Mouse (Mus musculus) midbrain, embryonic 15.5 days (tissue): ENCODE results near the gene Fam24a. TPM values are rescaled to one million over a fixed set of nuclear protein-coding genes. Genes with fewer than 3 reads are reported as not detected.

ENCODE experiments used
- ATAC-seq: fragments of 200-750 bp; cut with Nextera tagmentation; replicated peaks from 2 replicates; pipeline ENCODE4 v1.8.0; 2017; ENCODE audit warnings: moderate TSS enrichment
- H3K27ac ChIP-seq: fragments of 300-500 bp; sonication (generic); 2 replicates; pipeline ENCODE4 v1.5.1; 2015; ENCODE audit warnings: mild to moderate bottlenecking, inconsistent platforms
- H3K27me3 ChIP-seq: fragments of 300-500 bp; sonication (generic); replicated peaks from 2 replicates; pipeline ENCODE4 v1.6.1; 2015; ENCODE audit warnings: inconsistent platforms
- H3K36me3 ChIP-seq: fragments of 300-500 bp; sonication (generic); replicated peaks from 2 replicates; pipeline ENCODE4 v1.6.1; 2015; ENCODE audit warnings: inconsistent platforms
- H3K4me1 ChIP-seq: fragments of 300-500 bp; sonication (generic); 2 replicates; pipeline ENCODE4 v1.6.1; 2015; ENCODE audit warnings: inconsistent platforms
- H3K4me2 ChIP-seq: fragments of 300-500 bp; sonication (generic); 2 replicates; pipeline ENCODE4 v1.6.1; 2015; ENCODE audit warnings: inconsistent platforms, mild to moderate bottlenecking, moderate library complexity
- H3K4me3 ChIP-seq: fragments of 300-500 bp; sonication (generic); 2 replicates; pipeline ENCODE4 v1.5.1; 2015; ENCODE audit warnings: mild to moderate bottlenecking, inconsistent platforms
- H3K9ac ChIP-seq: fragments of 300-500 bp; sonication (generic); 2 replicates; pipeline ENCODE4 v1.6.1; 2015; ENCODE audit warnings: mild to moderate bottlenecking, inconsistent platforms
- H3K9me3 ChIP-seq: fragments of 300-500 bp; sonication (generic); 2 replicates; pipeline ENCODE4 v1.6.1; 2016; ENCODE audit warnings: inconsistent platforms
- WGBS: fragments of 180-500 bp; shearing (Covaris S2); methylation state at CpG from one replicate; pipeline ENCODE4 v1.1.7; 2015; ENCODE audit warnings: mixed read lengths; 5-methylcytosine and 5-hydroxymethylcytosine counted together
- polyA plus RNA-seq: library from polyadenylated mRNA; unstranded; fragments of >200 nt; fragmentation: Nextera tagmentation; extraction: Ambion mirVana; gene quantifications from 2 replicates; pipeline ENCODE4 v1.2.1, GENCODE M21; 2015

The Fam24a gene
- not detected in 2 replicates for polyA plus RNA-seq

- H3K9ac ChIP-seq = no peak within 1 kb of the TSS
- no peaks in the 10 kb centered on the region for H3K9me3 ChIP-seq
- H3K27ac ChIP-seq = no peak within 1 kb of the TSS
- H3K27me3 ChIP-seq = no peaks in the 10 kb centered on the region
- H3K4me3 ChIP-seq = no peak within 1 kb of the TSS
- no peaks in the 10 kb centered on the region for H3K36me3 ChIP-seq
- ATAC-seq = no peak
- 41% methylated on average over 1 of the region's 1 CpGs for WGBS
- H3K4me2 ChIP-seq = no peak within 1 kb of the TSS
- H3K4me1 ChIP-seq = no peaks in the 10 kb centered on the region
These were observed at the start of gene Fam24a for GRCm38 (mm10) chr7:131333564-131333963. Gene Fam24a (plus strand): TSS chr7:131333864.

DNA sequence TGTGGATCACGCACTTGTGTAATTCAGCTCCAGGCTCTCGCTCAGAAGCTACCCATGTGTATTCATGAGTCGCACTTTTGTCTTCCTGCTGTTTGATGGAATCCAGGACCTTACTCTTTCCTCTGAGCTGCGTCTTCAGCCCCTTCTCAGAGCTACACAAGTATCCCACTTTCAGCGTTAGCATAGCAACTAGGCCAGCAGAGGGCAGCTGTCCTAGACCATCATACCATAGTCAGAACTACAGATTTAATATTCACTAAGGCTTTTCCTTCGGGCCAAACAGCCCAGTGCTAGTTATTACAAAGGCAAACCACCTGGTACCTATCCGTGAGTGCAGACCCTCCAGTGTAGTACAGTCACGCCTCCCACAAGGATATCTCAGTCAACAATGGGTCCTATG lies 36.5 kb upstream of the Fam24a start:
- Histone ChIP-seq H3K9ac (no peak overlapping the region), H3K36me3 (no peaks in the 10 kb centered on the region), H3K4me1 (no peaks in the 10 kb centered on the region), H3K4me2 (no peak overlapping the region), H3K27ac (no peak overlapping the region), H3K27me3 (no peaks in the 10 kb centered on the region), H3K9me3 (no peaks in the 10 kb centered on the region), H3K4me3 (no peak overlapping the region)
- 79% methylated on average over 8 of the region's 8 CpGs for WGBS
- ATAC-seq = no peak

DNA sequence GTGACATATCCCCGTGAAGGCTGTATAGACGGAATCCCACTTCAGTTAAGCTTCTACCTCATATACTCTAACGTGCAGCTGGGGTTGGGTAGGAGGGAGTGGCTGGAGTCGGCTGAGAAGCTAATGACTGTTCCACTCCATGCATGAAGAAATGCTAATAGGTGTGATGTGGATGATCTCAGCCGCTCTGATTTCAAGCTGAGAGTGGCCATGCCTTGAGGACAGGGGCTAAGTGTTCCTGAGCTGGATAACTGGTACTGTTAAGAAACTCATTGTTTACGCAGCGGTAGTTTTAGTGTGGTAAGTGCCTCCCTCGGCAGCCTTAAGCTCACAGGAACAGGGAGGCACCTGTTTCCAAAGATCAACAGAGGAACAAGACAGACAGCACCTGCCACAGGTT lies 30.3 kb upstream of the Fam24a start:
- H3K4me1 ChIP-seq = no peaks in the 10 kb centered on the region
- H3K4me2 ChIP-seq = no peak overlapping the region
- H3K27ac ChIP-seq = no peak overlapping the region
- WGBS = 85% methylated on average over 8 of the region's 8 CpGs
- H3K36me3 ChIP-seq = no peaks in the 10 kb centered on the region
- no peak for ATAC-seq
- no peak overlapping the region for H3K4me3 ChIP-seq
- H3K27me3 ChIP-seq = no peaks in the 10 kb centered on the region
- no peaks in the 10 kb centered on the region for H3K9me3 ChIP-seq
- H3K9ac ChIP-seq = no peak overlapping the region

GRCm38 (mm10) chr7:131306733-131307132 lies 26.9 kb upstream of the Fam24a start:
- Histone ChIP-seq H3K9me3 (no peaks in the 10 kb centered on the region), H3K9ac (no peak overlapping the region), H3K4me3 (no peak overlapping the region), H3K27me3 (no peaks in the 10 kb centered on the region), H3K36me3 (no peaks in the 10 kb centered on the region), H3K27ac (no peak overlapping the region), H3K4me1 (no peaks in the 10 kb centered on the region), H3K4me2 (no peak overlapping the region)
- no peak for ATAC-seq
- WGBS = 79% methylated on average over 5 of the region's 5 CpGs

DNA sequence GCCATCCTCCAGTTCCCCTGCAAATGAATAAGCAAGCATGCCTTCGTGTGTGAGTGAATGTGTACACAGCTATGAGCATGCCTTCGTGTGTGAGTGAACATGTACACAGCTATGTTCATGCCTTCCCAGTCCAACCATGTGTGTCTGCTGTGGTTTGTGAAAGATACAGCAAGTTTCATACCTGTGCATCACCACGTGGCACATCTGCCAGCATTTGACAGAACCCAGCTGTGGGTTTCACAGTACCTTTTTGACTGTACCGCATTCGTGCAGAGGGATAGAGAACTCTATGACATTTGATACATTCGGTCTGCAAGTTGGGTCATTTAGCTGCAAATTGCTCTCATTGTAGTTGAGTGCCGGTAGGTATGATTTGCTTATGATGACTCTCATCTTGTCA lies 19.2 kb upstream of the Fam24a start:
- no peak overlapping the region for H3K4me2 ChIP-seq
- H3K27me3 ChIP-seq = no peaks in the 10 kb centered on the region
- no peaks in the 10 kb centered on the region for H3K9me3 ChIP-seq
- no peak overlapping the region for H3K27ac ChIP-seq
- H3K9ac ChIP-seq = no peak overlapping the region
- H3K36me3 ChIP-seq = no peaks in the 10 kb centered on the region
- H3K4me1 ChIP-seq = no peaks in the 10 kb centered on the region
- WGBS = 85% methylated on average over 7 of the region's 7 CpGs
- H3K4me3 ChIP-seq = no peak overlapping the region
- ATAC-seq = no peak

DNA sequence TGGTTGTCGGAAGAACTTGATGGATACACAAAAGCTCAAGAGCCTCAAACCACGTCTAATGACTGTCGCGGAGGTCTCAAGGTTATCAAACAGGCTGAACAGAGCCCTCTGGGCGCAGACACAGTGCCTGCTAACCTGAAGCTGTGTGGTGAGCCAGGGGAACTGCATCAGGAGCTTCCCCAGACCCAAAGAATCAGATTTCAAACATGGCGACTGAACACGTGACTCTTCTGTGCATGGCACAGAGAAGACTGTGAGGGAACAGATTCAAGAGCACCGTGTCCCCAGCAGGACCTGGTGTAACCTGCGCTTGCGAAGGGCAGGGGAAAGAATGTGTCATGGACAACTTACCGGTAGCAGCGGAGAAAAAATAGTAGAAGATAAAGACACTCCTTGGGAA lies 16.1 kb upstream of the Fam24a start:
- no peak overlapping the region for H3K27ac ChIP-seq
- no peaks in the 10 kb centered on the region for H3K4me1 ChIP-seq
- H3K9me3 ChIP-seq = no peaks in the 10 kb centered on the region
- no peaks in the 10 kb centered on the region for H3K27me3 ChIP-seq
- WGBS = 78% methylated on average over 12 of the region's 12 CpGs
- H3K4me2 ChIP-seq = no peak overlapping the region
- no peak overlapping the region for H3K9ac ChIP-seq
- H3K4me3 ChIP-seq = no peak overlapping the region
- ATAC-seq = no peak
- H3K36me3 ChIP-seq = no peaks in the 10 kb centered on the region

- H3K9me3 ChIP-seq = no peaks in the 10 kb centered on the region
- WGBS = 87% methylated on average over 5 of the region's 7 CpGs
- no peaks in the 10 kb centered on the region for H3K36me3 ChIP-seq
- no peak overlapping the region for H3K4me3 ChIP-seq
- H3K9ac ChIP-seq = no peak overlapping the region
- ATAC-seq = no peak
- no peaks in the 10 kb centered on the region for H3K4me1 ChIP-seq
- no peak overlapping the region for H3K4me2 ChIP-seq
- no peaks in the 10 kb centered on the region for H3K27me3 ChIP-seq
- no peak overlapping the region for H3K27ac ChIP-seq
These were observed 15.3 kb upstream of the Fam24a start for GRCm38 (mm10) chr7:131318340-131318739.

- Histone ChIP-seq H3K4me2 (no peak within 1 kb of the TSS), H3K27me3 (no peaks in the 10 kb centered on the region), H3K36me3 (no peaks in the 10 kb centered on the region), H3K4me1 (no peaks in the 10 kb centered on the region), H3K27ac (no peak within 1 kb of the TSS), H3K9me3 (no peaks in the 10 kb centered on the region), H3K4me3 (no peak within 1 kb of the TSS), H3K9ac (no peak within 1 kb of the TSS)
- WGBS = 91% methylated on average over 2 of the region's 2 CpGs
- no peak for ATAC-seq
These were observed 11.5 kb upstream of the Fam24a start, which contains the start of gene Cuzd1 for GRCm38 (mm10) chr7:131322192-131322591. Gene Cuzd1 (minus strand): TSS chr7:131322292.

- Histone ChIP-seq H3K27me3 (no peaks in the 10 kb centered on the region), H3K4me1 (no peaks in the 10 kb centered on the region), H3K9ac (no peak overlapping the region), H3K4me2 (no peak overlapping the region), H3K36me3 (no peaks in the 10 kb centered on the region), H3K27ac (no peak overlapping the region), H3K9me3 (no peaks in the 10 kb centered on the region), H3K4me3 (no peak overlapping the region)
- no peak for ATAC-seq
- WGBS = 89% methylated on average over 5 of the region's 5 CpGs
These were observed 6.6 kb upstream of the Fam24a start for GRCm38 (mm10) chr7:131327054-131327453.

- ATAC-seq = no peak
- no peak within 1 kb of the TSS for H3K4me2 ChIP-seq
- no peak within 1 kb of the TSS for H3K4me3 ChIP-seq
- H3K4me1 ChIP-seq = no peaks in the 10 kb centered on the region
- no peak within 1 kb of the TSS for H3K27ac ChIP-seq
- 93% methylated on average over 5 of the region's 5 CpGs for WGBS
- no peak within 1 kb of the TSS for H3K9ac ChIP-seq
- no peaks in the 10 kb centered on the region for H3K27me3 ChIP-seq
- no peaks in the 10 kb centered on the region for H3K36me3 ChIP-seq
- no peaks in the 10 kb centered on the region for H3K9me3 ChIP-seq
These were observed 4.2 kb upstream of the Fam24a start, which contains the start of gene Fam24b for GRCm38 (mm10) chr7:131329416-131329815. Gene Fam24b (minus strand): TSS chr7:131329516.

DNA sequence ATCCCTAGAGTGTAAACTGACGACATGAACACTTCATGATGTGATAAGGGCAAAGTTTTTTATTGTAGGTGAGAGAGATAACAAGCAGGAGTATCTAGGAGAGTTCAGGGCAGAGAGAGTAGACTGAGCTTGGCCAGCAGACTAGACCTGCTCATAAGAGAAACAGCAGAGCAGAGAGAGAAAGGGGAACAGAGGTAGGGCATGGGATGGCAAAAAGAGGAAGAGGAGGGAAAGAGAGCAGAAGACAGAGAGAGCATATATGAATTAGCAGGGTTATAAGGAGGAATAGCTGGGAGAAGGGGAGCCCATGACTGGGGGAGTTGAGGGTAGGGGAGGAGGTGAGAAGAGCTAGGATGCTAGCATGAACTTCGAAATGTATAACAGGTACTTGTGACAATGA lies 2.0 kb upstream of the Fam24a start:
- Histone ChIP-seq H3K27me3 (no peaks in the 10 kb centered on the region), H3K4me2 (no peak overlapping the region), H3K4me1 (no peaks in the 10 kb centered on the region), H3K36me3 (no peaks in the 10 kb centered on the region), H3K9ac (no peak overlapping the region), H3K9me3 (no peaks in the 10 kb centered on the region), H3K27ac (no peak overlapping the region), H3K4me3 (no peak overlapping the region)
- 82% methylated on average over 2 of the region's 2 CpGs for WGBS
- ATAC-seq = no peak

DNA sequence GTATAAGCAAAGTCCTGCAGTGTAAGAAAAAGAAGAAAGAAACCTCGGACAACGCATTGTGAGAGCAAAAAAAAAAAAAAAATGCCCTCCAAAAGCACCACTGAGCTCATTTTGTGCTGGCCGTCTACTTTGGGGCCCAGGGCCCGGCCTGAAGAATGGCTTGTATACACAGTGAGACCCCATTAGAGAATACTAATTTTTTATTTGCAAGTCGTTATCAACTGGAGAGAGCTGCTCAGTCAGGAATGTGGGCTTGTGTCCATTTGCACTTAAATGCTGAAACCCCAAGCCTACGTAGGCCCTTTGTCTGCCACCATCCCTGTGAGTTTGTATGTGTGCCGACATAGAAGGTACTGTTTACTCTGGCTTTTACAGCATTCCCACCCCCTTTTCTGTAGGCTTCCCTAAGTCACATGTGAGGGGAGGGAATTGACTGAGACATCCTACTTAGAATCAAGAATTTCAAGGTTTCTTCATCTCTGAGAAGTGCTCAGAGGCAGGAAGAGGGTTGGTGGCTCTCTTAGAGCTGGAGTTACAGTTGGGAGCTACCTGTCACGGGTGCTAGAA lies 3.9 kb downstream of the Fam24a start:
- Histone ChIP-seq H3K4me2 (no peak overlapping the region), H3K36me3 (0 out of 2 replicates have a peak, but pooled peaks cover 5% of the 10 kb centered on the region), H3K27ac (no peak overlapping the region), H3K4me3 (no peak overlapping the region), H3K27me3 (no peaks in the 10 kb centered on the region), H3K4me1 (no peaks in the 10 kb centered on the region), H3K9me3 (no peaks in the 10 kb centered on the region), H3K9ac (no peak overlapping the region)
- no peak for ATAC-seq
- 33% methylated on average over 8 of the region's 8 CpGs for WGBS

DNA sequence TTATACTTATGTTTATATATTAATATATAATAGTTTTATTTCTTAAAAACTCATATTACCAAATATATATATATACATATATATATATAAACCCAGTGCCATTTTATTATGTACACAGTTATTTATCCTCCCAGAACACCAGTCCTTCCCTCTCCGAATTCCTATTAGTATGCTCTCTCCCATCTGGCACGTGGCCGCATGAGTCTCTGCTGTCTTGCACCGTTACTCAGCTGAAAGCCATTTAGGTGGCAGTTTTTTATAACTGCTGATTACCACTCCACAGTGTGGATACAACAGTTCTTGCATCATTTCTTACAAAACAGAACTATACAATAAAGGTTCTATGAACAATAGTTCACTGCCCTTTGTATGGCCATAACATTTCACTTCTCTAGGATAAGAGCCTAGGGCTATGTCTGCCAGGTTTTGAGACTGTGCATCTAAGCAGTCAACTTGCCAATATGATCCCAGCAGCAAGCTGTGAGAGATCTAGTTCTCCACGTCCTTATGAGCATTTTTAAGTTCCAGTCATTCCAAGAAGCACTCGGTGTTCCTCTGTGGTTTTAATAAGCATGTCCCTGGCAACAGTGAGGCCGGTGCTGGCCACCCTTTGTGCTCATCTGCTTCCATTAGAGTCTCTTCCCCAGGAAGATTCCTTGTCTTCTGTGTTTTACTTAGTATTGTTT lies 12.3 kb downstream of the Fam24a start:
- H3K27me3 ChIP-seq = no peaks in the 10 kb centered on the region
- no peak for ATAC-seq
- H3K9ac ChIP-seq = no peak overlapping the region
- no peaks in the 10 kb centered on the region for H3K4me1 ChIP-seq
- WGBS = 74% methylated on average over 7 of the region's 7 CpGs
- H3K27ac ChIP-seq = no peak overlapping the region
- H3K4me3 ChIP-seq = no peak overlapping the region
- H3K36me3 ChIP-seq = peaks cover 25% of the 10 kb centered on the region
- no peak overlapping the region for H3K4me2 ChIP-seq
- H3K9me3 ChIP-seq = no peaks in the 10 kb centered on the region
